Mouse (Mus musculus): ENCODE measurements around the gene Mfsd5. TPM values are rescaled to one million over a fixed set of nuclear protein-coding genes. Genes with fewer than 3 reads are reported as not detected.
A peak's percentile ranks its signal among the peaks of the same experiment; 100 is the strongest.

Gene Mfsd5
- total RNA-seq, 2 experiments from 2014 or later, result 34.6 to 38.9 TPM

DNA sequence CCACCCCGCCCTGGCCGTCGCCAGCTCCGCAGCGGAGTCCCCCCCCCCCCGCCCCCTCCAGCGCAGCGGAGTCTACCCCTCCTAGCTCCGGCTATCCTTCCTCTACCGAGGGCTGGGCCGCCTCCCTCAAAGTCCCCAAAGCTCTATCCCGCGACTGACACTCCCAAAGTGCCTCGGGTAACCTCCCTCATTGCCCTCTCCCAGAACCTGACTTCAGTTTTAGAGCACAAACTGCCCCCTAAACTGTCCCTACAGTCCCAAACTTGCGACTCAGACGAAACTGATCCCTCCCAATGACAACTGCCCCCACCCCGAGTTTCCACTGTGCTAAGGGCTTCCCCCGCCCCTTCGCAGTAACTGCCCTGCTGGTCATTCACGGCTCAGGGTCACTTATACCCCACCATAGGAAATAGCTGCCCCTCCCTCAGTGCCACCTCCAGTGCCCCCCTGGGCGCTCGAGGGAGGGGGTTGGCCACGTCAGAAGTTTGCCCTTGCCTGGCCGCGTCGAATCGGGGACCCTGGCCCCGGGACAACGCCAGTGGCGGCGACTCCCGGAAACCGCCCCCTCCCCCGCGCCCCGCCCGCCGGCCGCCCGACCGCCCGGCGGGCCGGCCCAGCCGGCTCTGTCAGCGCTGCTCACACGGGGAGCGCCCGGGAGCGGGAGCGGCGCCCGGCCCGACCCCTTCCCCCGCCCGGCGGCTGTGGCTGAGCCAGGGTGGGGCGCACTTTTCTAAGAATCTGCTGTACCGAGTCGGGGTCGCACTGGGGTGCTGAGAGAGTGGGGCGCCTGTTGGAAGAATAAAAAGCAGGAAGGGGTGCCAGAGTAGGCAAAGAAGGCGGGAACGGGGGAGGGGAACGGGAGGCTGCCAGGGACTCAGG lies 31.8 kb upstream of the Mfsd5 start:
- DNase-seq (ENCODE audit: low spot score in 2 of 2), result peak; percentile 16 to 31

DNA sequence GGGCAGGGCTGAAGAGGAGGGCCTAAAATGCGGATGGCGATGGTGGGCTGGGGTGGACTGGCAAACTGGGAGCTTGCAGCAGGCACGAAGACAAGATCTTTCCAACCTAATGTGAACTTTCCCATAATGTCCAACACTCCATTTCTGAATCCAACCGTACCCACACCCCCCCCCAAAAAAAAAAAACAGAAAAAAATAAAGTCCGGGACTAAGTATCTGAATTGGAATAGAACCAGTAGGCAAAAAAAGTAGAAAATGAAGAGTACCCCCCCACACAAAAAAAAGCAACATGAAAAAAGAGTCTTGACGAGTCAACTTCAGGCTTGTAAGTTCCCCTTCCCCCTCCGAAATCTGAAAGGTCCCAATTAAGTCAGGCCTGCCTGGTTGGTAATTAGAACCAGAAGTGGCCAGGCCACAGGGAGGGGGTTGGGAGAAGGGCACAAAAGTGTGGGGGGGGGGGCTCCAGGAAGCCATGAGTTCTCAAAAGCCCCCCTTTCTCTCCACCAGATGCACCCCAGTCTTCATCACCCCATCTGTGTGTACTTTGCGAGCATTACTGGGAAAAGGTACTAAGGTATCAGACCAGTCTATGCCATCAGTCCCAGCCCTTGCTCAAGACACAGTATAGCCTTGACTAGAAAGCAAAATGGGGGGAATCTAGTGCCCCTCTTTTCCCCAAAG lies 31.0 kb upstream of the Mfsd5 start:
- no peak for DNase-seq (ENCODE audit: low spot score in 2 of 2)

DNA sequence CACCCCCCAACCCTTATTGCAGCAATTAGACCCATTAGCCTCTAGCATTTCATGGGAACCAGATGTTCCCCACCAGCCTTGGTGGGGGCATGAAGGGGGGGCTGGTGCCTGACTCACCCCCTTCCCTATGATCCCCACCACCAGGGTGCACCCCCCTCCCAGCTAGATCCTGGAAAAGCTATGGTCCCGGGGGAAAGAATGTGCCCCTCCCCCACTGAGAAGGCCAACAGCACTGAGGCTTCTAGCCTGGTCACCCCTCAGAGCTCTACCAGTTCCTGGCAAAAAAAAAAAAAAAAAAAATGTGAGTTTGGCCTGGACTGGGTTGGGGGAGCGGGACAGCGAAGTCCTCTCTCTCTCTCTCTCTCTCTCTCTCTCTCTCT lies 30.5 kb upstream of the Mfsd5 start:
- DNase-seq (ENCODE audit: low spot score in 2 of 2), result no peak

DNA sequence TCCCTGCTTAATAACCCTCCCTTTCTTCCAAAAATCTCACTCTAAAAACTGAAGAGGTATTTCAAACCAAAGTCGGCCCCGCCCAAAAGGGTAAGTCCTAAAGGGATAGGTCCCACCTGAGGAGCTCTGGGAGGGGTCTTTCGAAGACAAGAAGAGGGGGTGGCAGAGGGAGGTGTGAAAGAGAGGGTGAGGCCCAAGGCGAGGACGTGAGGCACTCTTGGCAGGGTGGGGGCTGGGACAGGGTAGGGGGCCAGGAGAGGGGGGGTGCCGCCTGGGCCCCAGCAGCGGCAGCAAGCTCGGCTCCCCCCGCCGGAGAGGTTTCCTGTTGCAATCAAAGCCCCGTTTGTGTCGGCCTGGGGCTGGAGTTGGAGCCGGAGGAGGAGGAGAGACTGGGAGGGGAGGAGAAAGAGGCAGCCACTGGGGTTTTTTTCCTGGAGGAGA lies 30.0 kb upstream of the Mfsd5 start:
- no peak for DNase-seq (ENCODE audit: low spot score in 2 of 2)

DNA sequence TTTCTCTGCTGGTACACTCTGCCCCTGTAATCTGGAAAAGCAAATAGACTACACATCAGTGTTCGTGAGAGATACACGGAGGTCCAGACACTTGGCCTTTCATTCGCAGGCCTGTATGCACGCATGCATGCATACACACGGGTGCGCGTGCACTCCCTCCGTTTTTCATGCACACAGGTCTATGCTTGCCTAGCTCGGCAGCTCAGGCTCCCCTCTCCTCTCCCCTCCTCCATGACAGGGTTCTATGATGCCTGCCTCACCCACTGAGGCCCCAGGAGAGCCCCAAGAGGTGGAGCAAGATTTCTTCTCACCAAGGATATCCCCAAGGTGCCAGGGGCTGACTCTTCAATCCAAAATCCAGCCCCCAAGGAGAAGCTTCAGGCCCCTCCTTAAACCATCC lies 29.3 kb upstream of the Mfsd5 start:
- DNase-seq (ENCODE audit: low spot score in 2 of 2), result no peak

DNA sequence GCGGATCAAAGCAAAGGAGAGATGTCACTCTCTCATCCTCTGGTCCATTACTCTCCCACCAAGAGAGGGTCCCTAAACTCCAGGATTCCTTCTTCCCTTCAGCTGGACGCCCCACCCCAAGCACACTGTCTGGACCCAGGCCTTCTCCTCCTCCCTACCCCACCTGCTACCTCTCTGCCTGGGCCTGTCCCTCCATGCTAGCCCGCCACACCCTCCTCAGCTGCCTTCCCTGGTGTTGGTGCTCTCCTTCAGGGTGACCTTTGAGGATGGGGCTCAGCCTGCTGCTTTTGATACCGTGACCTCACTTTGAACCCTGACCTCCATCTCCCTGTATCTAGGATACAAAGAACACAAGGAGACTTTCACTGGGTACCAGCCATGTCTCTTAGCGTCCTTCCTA lies 28.7 kb upstream of the Mfsd5 start:
- no peak for DNase-seq (ENCODE audit: low spot score in 2 of 2)

DNA sequence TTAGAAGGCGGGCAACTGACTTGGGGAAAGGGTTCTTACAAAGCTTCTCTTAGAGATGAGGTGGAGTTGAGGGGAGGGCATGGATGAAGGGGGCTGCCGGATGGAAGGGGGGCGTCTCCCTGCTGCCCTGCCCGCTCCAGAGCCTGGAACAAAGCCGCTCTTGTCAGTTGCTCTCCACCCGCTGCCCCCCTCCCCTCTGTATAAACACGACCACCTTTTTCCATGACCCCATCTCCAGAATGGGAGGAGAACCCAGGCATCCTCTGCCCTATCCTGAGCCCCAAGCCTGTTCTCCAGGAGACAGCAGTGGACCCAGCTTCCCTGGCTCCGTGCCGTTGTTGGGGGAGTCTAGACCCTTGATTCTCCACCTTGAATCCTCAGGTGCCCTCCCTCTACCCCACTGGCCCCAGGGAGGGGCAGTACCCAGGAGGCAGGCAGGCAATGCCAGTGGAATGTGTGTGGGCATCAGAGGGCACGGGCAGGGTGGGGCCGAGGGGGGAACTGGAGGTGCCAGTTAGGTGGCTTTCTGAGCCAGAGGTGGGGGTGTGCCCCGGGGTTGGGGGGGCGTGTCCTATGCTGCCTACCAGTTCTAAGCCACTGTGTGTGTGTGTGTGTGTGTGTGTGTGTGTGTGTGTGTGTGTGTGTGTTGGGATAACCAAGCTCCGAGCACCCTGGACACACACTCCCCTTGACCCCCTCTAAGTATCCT lies 23.6 kb upstream of the Mfsd5 start:
- no peak for DNase-seq (ENCODE audit: low spot score in 2 of 2)

DNA sequence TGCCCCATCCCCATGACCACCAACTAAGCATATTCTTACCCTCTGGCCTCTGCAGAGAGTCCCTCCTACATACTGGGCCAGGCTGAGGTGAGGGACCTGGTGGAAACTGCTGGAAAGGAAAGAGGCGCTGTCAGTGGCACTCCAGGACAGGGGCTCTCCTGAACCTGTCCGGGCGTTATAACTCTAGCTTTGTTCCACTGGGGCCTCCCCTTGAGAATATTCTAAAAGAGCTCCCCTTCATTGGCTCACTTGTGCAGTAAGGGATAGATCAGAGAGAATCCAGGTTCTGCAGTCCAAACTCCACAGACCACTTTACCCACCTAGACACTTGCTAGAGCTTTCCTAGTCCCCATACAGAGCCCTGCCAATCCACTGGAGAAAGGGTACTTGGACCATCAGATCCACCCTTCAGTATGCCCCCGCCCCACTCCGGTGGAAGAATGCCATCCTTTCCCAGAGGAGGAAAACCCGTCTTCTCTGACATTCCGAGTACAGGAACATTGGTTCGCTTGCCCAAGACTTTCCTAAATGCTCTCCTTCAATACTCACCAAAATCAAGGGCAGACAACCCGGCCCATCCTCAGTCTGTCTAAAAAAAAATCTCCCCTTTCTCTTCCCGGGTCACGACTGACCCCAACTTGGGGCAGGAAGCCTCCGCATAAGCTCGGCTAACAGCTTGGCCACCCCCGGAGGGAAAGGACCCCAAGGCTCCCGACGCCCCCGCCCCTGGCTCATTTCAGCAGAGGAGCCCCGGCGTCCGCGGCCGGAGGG lies 22.6 kb upstream of the Mfsd5 start:
- no peak for DNase-seq (ENCODE audit: low spot score in 2 of 2)

DNA sequence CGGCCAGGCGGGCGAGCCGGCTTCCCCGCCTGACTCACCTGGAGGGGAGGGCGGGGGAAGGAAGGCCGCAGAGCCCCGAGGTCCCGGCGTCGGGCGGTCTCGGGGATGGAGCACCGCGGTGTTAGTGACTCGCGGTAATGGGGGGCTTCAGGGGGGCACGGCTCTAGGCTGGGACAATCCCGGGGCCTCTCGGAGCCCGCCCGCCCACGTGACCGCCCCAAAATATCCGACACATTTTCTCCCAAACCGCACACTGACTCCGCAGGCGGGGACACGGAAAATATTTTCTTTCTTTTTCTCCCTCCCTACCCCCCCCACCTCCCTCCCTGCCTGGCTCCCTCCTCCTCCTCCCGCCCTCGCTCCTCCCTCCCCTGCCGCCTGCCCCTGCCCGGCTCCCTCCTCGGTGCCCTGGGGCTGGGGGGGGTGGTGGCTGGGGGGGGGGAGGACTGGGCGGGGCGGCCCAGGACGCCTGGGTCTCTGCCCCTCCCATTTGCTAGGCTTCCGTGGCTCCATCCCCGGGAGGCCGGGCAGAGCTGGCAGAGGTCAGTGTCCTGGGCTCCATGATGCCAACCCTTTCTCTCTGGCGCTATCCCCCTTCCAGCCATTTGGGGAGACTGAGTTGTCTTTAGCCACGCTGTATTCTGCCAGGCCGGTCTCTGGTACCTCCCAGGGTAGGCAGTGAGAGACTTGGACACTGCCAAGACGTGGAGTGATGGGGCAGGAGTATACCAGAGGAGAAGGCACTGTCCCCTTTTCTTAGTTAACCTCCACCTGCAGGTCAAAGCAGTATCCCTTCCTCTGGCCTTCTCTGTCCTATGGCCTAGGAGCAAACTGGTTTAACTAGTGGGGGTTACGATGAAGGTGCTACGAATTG lies 21.8 kb upstream of the Mfsd5 start, which contains the start of gene Rarg:
Gene Rarg (minus strand): TSS at position 316 of the 874 bp plus-strand sequence.
- no peak for DNase-seq (ENCODE audit: low spot score in 2 of 2)

DNA sequence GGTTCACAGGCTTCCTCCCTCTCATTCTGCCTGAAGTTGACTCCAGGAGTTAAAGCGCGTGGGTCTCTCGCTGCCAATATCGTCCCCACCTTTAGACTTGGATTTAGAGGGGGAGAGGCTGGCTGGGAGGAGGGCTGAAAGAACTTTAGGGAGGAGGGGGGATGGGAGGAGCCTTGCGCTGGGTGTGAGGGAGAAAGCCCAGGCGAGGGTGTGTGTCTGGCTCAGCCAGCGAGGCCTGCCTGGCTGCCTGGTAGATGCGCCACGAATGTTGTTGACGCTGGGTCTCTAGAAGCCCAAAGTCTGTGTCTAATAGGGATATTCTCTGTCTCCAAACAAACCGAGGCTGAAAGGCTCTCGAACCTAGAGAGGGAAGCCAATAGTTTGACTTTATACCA lies 21.2 kb upstream of the Mfsd5 start:
- no peak for DNase-seq (ENCODE audit: low spot score in 2 of 2)

DNA sequence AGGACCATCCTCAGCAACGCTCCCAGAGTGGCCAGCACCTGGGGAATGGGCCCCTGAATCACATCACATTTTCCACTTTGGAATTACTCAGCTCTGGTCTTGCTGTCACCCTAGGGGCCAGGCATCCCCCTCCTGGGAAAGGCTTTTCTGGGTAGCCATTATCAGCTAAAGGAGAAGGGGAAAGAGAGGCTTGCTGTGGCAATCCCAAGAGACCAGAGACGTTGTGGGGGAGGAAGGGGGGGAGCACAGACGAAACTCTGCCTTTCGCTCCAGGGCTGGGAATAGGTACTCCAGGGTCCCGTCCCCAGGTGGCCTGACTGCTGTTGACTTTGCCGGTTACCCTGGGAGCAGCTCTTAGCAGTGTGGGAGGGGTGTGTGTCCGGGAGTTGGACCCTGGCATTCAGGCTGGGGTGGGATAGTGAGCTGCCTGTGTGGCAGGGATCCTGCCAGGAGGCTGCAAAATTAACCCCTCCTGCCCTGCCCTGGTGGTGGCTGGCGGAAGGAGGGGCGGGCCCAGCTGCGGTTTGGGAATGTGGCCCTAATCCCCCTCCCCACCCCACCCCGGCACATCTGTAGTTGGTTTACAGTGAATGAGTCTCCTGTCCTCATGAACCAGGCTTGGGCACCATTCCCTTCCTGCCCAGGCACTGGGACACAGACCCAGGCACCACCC lies 20.5 kb upstream of the Mfsd5 start:
- no peak for DNase-seq (ENCODE audit: low spot score in 2 of 2)

DNA sequence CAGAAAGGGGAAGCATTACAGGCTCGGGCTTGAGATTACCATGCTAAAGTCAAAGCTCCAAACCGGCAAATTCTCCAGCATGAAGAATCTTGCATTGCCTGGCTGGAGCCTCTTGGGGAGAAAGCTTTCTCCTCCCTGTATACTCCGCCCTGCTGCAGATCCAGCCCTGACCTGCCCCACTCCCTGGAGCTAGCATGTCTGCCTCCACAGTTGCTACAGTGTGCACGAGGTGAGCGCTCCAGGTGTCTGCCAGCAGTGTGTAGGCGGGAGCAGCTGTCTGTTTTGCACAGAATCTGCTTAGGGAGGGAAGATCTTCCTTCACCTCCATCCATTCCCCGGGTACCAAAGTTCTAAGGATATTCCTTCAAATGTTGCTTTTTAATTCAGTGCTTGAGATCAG lies 16.7 kb upstream of the Mfsd5 start:
- DNase-seq (ENCODE audit: low spot score in 2 of 2), result no peak

DNA sequence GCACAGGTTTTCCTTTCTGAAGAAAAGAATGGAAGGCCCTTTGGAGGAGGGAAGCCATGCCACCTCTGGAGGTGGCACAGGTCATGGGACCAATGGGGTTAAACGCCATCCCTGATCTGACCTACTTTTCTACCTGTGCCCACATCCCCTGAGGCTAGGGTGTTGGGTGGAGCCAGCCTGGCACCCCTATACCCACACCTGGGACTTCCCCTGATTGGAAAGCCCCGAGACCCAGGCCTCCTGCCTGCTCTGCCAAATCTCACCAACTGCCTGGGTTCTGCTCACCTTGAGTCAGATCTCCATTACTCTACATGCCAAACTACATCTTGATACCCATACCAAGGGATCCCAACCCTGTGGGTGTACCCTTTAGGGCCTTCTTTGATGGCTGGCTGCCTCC lies 16.2 kb upstream of the Mfsd5 start:
- DNase-seq (ENCODE audit: low spot score in 2 of 2), result no peak

DNA sequence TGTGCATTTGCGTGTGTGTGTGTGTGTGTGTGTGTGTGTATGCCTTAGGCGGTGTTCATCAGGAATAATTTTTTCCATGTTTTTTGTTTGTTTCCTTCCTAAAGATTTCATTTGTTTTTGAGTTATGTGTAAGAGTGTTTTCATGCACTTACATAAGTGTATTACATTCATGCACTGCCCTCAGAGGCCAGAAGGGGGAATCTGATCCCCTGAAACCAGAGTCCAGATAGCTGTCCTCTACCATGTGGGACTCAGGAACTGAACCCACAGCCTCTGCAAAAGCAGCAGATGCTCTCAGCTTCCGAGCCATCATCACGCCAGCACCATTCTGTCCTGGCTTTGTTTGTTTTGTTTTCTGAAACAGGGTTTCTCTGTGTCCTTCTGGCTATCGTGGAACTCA lies 13.7 kb upstream of the Mfsd5 start:
- DNase-seq (ENCODE audit: low spot score in 2 of 2), result no peak

DNA sequence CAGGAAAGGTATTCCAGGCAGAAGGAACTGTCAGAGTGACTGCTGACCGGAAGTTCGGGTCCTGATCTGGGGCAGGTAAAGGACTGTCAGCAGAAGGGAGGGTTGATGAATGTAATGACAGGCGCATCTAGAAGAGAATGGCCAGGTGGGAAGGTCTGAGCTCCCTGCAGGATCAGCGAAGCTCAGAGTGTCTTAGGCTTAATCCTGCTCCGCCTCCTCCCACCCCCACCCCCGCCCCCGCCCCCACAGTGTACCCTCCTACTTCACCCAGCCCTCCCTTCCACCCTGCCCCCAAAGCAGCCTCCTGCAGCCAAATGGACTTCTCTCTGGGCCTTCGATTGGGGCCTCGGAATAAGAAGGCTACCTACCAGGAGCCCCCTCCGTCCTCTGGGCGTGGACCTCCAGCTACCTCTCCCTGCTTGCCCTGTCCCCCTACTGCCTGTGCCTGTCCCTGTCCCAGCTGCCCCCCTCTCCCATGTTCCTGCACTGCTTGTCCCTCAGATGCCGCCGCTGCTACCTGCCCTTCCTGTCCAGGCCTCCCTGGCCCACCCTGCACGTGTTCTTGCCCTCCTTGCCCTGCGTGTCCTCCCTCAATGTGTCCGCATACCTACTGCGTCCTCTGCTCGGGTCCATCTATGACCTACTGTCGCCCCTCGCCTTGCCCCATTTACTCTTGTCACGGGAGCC lies 8.8 kb upstream of the Mfsd5 start, which contains the start of gene Gm9918:
Gene Gm9918 (plus strand): TSS at position 290 of the 687 bp plus-strand sequence.
- DNase-seq (ENCODE audit: low spot score in 2 of 2), result no peak

DNA sequence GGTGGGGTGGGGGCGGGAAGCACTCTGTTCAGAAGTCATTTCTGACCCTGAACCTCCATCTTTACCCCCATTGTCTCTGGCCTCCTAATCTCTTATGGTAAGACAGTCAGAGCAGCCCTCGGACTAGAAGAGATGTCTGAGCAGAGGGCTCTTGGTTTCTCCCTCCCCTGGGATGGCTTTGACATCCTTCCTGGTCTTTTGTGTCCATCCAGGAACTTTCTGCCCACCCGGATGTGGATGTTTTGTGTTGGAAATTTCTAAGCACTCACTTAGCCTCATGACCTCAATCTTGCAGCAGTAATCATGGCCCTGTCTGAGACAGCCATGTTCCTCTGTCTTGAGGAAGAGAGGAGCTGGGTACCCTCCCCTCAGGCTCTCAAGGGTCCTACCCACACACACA lies 7.8 kb upstream of the Mfsd5 start:
- DNase-seq (ENCODE audit: low spot score in 2 of 2), result no peak

DNA sequence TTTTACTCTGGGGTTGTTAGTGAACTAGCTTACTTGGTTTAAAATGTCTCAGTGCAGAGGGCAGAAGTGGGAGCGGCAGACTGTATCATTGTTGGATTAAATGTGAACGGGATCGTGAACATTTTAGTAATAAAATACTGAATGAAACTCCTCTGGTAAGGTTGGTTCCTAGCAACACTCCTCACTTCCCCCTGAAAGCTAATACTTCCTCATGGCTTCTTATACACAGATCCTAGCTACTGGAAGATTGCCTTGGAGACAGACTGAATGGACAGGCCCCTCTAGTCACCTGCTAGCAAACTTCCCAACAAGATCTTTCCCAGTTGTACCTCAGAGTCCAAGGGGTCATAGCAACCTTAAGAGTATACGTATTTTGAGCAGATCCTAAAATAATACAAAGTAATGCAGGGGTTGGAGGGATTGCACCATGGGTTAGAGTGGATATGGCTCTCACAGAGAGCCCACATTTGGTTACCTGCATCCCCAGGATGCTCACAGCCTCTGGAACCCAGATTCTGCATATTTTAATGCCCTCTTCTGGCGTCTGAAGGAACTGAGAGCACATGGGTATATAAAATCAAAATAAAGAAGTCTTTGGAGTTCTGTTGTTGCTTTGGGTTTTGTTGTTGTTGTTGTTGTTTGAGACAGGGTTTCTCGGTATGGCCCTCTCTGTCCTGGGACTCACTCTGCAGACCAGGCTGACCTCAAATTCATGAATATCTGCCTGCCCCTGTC lies 5.1 kb upstream of the Mfsd5 start:
- no peak for DNase-seq (ENCODE audit: low spot score in 2 of 2)

DNA sequence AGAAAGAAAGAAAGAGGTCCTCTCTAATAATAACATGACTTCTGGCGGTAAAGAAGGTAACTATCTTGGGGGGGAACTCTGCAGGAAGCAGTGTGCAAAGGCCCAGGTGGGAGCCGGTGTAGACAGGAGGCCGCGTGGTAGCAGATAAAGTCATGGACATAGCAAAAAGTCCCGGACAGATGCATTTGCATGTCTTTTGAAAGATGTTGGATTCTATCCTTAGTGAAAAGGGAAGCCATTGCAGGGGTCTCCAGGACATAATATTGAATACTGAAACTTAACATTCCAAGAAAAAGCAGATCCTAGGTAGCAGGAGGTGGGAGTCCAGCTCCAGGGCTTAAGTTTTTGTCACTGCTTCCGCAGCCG lies 545 bp upstream of the Mfsd5 start:
- no peak for DNase-seq (ENCODE audit: low spot score in 2 of 2)

Measured in layer of hippocampus, adult 18-20 months (tissue).